Mouse (Mus musculus): ENCODE measurements around the gene Snx20.

DNA sequence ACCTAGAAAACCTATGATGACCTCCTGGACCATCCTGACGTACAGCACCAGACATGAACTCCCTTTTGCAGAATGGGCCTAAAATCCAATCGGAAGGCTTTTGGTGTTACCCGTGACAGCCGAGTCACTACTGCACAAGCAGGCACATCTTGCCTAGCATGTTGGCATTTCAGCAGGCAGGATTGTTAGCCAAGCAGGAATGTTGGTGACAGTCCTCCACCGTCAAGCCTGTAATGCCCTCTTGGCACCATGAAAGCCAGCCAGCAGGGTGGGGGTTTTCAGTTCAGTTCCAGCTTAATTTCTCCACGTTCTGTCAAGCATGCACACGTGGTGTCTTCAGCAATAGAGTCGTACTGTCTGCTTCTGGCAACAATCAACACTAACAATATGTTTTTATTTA, 41.1 kb upstream of the Snx20 start:
- no peak for TF ChIP-seq CTCF (IDR thresholded peaks at IDR 0.05; ENCODE audit: low read depth, low read length)
- no peak for TF ChIP-seq POLR2A (IDR thresholded peaks at IDR 0.05; ENCODE audit: insufficient read depth, low read length)
- no peak for TF ChIP-seq EP300 (IDR thresholded peaks at IDR 0.05; ENCODE audit: insufficient read depth, low read depth, low read length)
